Mouse (Mus musculus): ENCODE measurements around the gene Siah1b.

- no peak for TF ChIP-seq POLR2A (IDR thresholded peaks at IDR 0.05; ENCODE audit: low read depth, low read length)
- no peak for TF ChIP-seq CTCF (IDR thresholded peaks at IDR 0.05; ENCODE audit: borderline replicate concordance, insufficient read depth, low read length)
Observed at GRCm38 (mm10) chrX:164035401-164035800, 40.9 kb downstream of the Siah1b start.

All from embryonic fibroblast, embryonic 13.5 days (primary cell).